Mouse (Mus musculus) gastrocnemius, postnatal 14 days (tissue): ENCODE data around the gene Ubxn11. TPM values are rescaled to one million over a fixed set of nuclear protein-coding genes. Genes with fewer than 3 reads are reported as not detected.
"Not testable (repeated sequence)": the region's sequence is repeated elsewhere in the genome, so short reads cannot be mapped to it uniquely, and the experiment has no call there.

Experiments used
- DNase-seq: peaks from one replicate; pipeline ENCODE4 v3.0.0; 2021; ENCODE audit warnings: mixed read lengths
- intact Hi-C: fragments of 180-260 bp; cut with DNase I; formaldehyde crosslinking; loops from one replicate; pipeline ENCODE4 v1.15.1; 2025; ENCODE audit warnings: low total_unique reads
- total RNA-seq, 2 experiments: library from RNA; stranded (reverse); gene quantifications; 2 replicates each; pipeline ENCODE4 v1.2.3; 2021

Gene Ubxn11
- total RNA-seq, 2 experiments from 2014 or later: 0.70 to 1.2 TPM

DNA sequence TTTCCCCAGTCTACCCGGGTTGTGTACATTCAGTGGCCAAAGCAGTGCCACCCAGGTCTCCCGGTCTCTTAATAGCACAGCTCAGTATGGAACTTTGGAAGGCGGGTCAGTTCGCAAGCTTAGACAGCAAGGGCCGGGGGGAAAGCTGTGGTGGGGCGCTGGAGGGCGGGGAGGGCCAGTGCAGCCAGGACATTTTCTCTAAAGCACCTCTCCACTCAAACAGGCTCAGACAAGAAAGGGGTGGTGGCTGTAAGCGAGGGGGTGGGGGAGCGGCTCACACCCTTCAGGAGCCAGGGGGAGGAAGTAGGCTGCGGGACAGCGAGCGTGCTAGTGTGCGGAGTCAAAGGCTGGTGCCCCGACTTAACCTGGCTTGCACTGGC is 26.6 kb downstream of the Ubxn11 start:
- intact Hi-C loops: no loop called here
- no peak for DNase-seq

DNA sequence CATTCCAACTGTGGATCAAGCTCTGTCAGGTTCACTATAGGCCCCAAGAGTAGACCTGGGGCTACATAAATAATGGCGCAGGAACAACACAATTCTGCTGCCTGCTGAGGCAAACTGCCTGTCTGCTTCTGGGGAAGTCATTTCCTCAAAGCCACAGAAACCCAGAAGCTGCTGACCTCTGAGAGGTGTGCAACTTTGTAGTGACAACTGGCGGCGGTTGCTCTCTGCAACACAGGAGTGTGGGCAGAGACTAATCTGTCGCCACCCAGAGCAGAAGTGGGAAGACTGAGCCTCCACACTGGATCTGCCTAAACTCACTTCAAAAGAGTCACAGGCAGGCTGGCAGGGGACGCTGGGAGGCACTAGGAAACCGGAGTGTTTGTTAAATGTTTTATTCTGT is 27.1 kb downstream of the Ubxn11 start:
- DNase-seq: no peak

DNA sequence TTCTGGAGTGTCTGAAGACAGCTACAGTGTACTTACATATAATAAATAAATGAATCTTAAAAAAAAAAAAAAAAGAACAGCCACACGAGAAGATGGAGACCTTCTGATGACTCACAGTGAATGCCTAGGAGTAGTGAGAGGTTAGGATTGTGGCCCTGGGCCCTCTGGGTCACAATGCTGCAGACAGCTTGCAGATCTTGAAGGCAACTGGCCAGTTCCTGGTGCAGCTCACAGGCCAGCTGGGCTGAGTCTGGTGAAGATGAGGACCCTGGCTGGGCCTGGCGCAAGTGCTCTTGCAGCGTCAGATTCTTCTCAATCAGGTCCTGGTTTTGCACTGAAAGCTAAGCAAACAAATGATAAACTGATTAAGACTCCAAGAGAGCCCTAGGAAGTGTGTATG is 29.7 kb downstream of the Ubxn11 start:
- intact Hi-C loops: no loop called here
- no peak for DNase-seq

More for the DNA sequence above, 27.1 kb downstream of the Ubxn11 start:
- intact Hi-C loops: no loop called here

DNA sequence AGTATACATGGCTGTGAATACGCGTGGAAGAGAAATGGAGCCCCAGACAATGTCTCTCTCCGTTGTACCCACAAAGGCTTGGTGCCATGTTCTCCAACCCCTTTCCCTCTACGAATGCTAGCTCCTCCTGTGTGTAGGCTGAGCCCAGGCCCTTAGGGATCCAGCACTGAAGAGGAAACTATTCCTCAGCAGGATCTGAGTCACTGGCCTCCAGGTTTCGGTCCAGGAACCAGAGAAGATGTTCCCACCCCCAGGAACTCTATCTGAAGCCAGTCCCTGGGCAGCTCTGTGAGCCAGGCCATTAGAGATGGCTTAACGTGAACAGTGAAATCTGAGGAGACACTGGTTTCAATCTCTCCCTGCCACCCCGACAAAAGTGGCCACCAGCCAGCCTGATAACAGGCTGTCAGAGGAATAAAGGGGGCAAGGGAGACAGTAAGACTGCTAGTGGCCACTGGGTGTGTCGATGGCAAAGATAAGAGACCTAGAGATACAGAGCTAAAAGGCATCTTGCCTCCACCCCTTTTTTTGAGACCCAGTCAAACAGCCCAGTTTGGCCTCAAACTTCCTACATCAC is 30.2 kb downstream of the Ubxn11 start:
- DNase-seq: no peak
- intact Hi-C loops: no loop called here

DNA sequence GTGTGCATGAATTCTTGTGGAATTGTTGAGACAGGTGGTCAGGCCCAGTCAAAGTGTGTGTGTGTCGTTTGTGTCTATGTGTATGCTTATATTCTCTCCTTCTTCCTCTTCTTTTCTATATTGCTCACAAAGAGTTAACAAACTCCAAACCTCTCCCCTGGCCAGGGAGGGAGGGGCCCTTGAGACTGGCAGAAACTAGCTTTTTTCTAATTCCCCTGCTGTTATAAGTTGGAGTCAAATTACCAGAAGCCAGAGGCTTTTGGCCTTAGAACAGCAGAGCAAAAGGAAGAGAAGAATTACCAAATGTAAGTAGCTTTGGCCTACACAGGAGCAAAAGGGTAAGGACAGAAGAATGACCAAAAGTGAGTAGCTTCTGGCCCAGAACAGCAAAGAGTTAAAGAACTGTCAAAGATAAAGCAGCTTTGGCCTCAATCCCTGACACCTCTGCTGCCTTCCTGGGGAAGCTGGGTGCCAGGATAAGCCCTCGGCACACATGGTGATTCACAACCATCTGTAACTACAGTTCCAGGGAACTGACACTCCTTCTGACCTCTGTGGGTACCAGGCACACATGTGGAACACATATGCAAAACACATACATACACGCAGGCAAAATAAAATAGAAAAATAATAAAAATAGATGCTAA is 34.0 kb downstream of the Ubxn11 start:
- no peak for DNase-seq
- intact Hi-C loops: no loop called here

DNA sequence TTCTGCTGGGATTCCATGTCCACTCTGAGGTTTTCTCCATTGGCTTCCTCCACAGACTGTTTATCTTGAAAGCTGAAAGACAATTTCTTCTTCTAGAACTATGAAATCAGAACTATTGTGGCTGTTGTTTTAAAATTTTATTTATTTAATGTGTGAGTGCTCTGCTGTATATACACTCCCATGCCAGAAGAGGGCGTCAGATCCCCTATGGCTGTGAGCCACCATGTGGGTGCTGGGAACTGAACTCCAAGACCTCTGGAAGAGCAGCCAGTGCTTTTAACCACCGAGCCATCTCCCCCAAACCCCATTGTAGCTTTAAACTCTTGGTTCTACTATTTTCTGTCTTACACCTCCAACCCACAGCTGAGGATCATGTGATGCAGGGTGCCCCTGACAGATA is 36.5 kb downstream of the Ubxn11 start:
- intact Hi-C loops: no loop called here
- DNase-seq: no peak

DNA sequence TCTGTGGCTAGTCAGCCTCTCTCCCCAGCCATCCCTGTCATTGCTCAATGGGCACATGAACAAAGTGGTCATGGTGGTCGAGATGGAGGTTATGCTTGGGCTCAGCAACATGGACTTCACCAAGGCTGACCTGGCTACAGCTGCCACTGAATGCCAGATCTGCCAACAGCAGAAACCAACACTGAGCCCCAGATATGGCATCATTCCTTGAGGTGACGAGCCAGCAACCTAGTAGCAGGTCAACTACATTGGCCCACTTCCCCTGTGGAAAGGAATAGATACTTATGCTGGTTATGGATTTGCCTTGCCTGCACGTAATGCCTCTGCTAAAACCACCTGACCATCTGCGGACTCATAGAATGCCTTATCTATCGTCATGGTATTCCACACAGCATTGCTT is 41.9 kb downstream of the Ubxn11 start:
- intact Hi-C loops: not testable (repeated sequence)
- DNase-seq: peak; percentile 36

DNA sequence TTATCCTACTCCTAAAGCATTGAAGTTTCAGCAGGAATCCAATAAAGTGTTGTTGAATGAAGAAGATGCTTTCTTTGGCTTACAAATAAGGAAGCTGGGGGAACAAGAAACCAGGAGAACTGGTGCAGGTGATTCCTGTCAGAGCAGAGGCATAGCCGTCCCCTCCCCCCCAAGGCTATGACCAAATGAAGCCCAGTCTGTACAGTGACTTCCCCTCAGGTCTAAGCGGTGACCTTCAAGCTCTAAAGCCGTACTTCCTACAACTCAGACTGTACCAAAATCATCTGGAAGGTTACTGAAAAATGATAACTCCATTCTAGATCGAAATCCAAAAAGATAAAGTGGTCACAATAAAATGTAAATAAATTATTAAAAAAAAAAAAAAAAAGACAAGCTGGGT is 47.0 kb downstream of the Ubxn11 start:
- no peak for DNase-seq
- intact Hi-C loops: no loop called here

DNA sequence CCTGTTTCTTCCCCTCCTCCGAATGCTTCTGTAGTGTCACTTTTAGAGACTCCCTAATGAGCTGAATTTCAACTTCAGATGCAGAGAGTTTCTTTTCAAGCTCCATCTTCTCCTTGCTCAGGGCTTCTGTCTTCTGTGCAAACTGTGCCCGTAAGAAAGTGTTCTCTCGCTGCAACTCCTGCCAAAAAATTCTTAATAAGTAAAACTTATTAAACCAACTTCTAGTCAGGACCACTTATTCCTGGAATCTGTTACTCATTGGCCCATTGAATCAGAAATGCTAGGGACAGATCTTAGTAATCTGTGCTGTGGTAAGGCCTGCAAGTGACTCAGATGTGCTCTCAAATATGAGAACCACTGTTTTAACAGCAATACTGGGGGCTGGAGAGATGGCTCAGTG is 49.7 kb downstream of the Ubxn11 start:
- DNase-seq: no peak

DNA sequence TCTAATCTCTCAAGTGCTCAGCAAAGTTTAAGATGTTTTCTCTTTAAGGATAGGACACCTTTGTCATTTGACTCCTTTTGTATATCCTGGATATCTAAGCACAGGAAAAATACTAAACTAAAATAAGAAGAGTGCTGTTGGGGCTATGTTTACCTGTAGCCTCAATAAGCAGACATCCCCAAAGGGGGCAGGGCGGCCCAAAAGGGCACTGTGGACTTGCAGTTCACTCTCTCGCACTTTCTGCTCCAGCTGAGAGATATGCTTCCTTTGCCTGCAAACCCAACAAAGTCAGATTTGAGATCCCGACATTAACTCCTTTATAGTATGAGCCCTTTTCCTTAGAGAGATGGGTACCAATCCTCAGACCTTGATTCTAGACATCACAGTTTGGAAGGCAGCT is 51.3 kb downstream of the Ubxn11 start:
- intact Hi-C loops: no loop called here
- no peak for DNase-seq

More for the DNA sequence above, 49.7 kb downstream of the Ubxn11 start:
- intact Hi-C loops: no loop called here

DNA sequence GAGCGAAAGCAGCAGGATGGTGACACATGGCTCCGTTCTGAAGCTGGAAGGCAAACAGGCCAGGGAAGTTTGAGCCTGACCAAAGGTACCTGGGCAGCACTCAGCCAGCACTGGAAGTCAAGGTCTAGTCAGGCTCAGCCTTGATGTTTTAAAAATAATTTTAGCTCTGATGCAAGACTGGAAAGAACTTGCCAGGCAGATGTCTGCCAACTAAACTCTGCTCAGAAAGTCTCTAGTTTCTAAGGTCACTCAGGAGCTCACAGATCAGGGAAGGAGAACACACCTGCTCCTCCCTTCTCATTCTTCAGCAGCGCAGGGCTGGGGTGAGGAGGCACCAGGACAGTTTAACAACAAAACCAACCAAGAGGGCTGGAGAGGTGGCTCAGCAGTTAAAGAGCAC is 52.0 kb downstream of the Ubxn11 start:
- DNase-seq: peak; percentile 40
- intact Hi-C loops: no loop called here

DNA sequence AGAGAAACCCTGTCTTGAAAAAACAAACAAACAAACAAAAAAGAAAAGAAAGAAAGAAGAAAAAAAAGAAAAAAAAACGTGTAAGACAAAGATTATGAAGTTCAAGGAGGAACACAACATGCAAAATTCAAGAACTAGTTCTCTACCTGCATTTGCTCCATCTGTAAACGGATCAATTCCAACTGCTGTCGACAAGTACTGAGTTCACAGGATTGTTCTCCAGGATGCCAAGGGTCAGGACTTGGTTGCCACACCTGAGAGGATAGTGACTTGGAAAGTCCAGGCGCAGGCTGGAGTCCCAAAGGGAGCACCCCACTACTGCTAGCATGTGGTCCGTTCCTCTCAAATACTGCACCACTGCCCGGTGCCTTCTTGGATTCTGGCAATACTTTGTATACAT is 53.2 kb downstream of the Ubxn11 start:
- intact Hi-C loops: no loop called here
- no peak for DNase-seq

DNA sequence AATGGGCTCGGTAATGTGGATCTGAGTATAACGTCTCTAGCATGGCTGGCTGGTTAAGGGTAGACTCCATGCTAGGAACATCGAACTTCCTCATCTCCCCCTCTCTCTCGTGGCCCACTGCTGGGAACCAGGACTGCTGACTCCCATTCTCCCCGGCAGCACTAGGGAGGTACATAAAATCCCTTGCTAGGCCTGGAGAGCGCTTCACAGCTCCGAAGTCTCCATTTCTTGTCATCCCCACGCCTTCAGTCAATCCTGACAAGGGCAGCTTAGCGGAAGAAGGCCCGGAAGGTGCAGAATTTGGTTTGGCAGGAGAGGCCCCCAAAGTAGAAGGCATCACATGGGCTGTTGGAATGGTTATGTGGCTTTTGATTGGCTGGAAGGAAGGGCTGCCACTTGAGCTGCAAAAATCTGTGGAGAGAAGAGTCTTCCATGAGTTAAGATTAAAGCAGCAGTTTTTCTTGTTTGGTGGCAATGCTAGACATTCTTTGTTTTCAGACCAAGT is 53.6 kb downstream of the Ubxn11 start:
- intact Hi-C loops: no loop called here
- DNase-seq: no peak

DNA sequence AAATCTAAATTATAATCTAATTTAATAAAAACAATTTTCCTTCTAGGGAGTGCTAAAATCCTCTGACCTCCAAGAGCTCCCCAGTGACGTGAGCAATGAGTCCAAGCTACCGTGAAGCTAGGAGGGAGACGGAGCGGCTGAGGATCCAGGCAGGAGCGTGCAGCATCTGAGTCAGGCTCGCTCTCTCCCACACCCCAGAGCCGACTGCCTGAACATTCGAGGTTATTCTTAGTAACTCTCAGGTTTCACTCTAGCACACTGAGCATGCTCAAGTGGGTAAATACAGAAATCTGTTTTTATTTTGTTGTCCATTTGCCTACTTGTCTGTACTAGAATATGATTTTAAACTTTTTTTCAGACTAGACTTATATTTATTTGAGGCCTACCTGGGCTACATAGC is 54.4 kb downstream of the Ubxn11 start:
- peak; percentile 61 for DNase-seq
- intact Hi-C loops: no loop called here

DNA sequence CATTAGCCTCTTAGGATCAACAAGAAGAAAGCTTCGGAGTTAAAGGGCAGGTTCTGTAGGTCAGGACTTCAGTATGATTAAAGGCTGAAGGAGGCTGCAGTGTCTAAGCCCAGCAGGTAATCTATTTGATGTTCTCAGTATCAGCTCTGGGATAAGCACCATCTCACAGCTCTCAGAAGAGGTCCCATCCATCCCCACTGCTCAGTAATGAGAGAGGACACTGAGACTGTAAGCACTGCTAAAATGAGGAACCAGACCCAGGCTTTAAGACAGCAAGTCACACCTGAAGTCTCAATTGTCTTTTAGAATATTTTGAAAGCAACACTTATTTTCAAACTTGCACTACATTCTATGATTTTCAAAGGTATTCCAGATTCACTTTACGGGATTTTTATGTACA is 55.2 kb downstream of the Ubxn11 start:
- DNase-seq: no peak
- intact Hi-C loops: no loop called here

DNA sequence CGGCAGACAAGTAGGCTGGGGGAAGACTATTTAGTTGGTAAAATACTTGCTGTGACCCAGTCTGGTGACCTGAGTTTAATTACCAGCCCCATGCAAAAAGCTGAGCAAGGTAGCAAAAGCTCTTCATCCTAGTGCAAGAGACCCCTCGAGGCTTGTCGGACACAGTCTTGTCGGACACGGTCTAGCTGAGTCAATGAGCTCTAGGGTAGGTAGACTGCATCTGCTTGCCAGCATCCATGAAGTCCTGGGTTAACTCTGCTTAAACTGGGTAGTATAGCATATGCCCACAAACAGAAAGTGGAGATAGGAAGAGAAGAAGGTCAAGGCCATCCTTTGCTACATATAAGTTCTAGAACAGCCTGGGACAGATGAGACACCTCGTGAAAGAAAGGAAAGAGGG is 56.4 kb downstream of the Ubxn11 start:
- intact Hi-C loops: no loop called here
- no peak for DNase-seq

DNA sequence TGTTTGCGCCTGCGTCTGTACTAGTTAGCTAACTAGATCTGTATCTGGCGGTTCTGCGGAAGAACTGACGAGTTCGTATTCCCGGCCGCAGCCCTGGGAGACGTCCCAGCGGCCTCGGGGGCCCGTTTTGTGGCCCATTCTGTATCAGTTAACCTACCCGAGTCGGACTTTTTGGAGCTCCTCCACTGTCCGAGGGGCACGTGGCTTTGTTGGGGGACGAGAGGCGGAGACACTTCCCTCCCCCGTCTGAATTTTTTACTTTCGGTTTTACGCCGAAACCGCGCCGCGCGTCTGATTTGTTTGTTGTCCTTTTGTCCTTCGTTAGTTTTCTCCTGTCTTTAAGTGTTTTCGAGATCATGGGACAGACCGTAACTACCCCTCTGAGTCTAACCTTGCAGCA is 57.7 kb downstream of the Ubxn11 start:
- intact Hi-C loops: not testable (repeated sequence)

DNA sequence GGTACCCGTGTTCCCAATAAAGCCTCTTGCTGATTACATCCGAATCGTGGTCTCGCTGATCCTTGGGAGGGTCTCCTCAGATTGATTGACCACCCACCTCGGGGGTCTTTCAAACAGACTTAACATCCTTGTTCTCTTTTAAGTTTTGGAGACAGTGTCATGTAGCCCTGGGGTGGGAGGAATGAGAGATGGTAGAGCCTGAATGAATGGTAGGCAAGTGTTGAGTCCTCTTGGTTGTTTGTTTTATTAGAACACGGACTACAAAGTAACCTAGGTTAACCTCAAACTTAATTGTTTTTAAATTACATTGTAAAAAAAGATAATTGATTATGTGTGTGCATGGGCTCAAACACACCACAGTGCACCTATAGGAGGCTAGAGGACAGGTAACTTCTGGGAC is 62.2 kb downstream of the Ubxn11 start:
- no peak for DNase-seq
- intact Hi-C loops: no loop called here

More for the DNA sequence above, 57.7 kb downstream of the Ubxn11 start:
- DNase-seq: peak; percentile 39

DNA sequence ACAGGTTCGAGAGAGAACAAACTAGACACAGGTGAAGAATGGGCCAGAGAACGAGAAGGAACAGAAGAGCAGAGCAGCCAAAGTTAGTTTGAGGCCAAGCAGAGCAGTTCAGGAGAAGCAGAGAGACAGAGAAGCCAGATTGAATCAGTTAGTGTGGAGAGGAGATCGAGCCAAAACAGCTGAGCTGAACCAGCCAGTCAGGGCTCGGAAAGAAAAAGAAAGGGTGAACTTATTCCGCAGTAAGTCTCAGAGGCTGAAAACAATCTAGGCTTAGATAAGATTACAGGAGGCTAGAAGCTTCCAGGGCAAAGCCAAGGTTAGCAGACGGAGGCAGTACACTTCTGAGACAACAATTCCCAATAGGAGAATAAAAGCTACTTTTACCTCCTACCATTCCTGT is 62.7 kb downstream of the Ubxn11 start:
- no peak for DNase-seq
- intact Hi-C loops: no loop called here

DNA sequence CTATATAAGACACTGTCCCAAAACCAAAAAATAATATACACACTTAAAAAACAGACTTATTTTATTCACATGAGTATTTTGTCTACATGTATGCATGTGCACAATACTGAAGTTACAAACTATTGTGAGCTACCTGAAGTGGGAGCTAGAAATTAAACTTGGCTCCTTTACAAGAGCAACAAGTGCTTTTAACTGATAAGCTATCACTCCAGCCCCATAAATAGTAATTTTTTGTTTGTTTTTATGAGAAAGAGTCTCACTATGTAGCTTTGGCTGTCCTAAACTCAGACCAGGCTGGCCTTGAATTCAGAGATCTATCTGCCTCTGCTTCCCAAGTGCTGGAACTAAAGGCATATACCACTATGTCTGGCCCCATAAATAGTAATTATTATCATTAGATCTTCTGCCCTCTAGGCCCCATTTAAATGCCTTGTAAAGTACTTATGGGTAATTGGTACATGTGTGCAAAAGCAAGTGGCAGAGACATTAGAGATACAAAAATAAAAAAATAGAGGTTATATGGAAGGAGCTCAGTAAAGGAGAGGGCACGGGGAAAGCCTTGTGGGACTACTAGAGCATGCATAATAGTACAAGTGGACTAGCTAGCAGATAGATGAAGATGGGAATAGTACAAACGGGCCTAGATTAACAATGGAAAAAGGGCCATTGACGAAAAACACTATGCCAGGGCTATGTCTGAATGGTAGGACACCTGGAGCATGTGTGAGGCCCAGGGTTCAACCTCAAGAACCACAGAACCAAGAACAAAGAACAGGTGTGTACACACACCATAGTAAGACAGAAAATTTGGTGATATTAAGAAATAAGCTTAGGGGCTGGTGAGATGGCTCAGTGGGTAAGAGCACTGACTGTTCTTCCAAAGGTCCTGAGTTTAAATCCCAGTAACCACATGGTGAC is 63.4 kb downstream of the Ubxn11 start:
- intact Hi-C loops: no loop called here
- no peak for DNase-seq

DNA sequence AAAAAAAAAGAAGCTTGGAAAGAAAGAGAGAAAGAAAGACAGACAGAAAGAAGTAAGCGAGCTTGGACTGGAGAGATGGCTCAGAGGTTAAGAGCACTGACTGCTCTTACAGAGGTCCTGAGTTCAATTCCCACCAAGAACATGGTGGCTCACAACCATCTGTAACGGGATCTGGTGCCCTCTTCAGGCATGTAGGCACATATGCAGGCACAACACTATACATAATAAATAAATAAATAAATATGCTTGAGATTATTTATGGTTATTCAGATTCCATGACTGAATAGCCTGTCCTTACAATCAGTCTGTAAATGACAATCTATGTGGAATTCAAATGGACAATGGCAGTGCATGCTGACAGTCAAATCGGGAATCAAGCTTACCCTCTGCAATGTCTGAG is 64.5 kb downstream of the Ubxn11 start:
- no peak for DNase-seq
- intact Hi-C loops: no loop called here
